Mouse (Mus musculus) ES-Bruce4 (cell line): ENCODE data around the gene Sart3.

Experiments used
- CTCF ChIP-seq: IDR thresholded peaks from one replicate; pipeline ENCODE4 v1.8.1; 2011; ENCODE audit warnings: low read depth, low read length
- POLR2A ChIP-seq: IDR thresholded peaks from one replicate; pipeline ENCODE4 v1.8.1; 2011; ENCODE audit warnings: low read length; ENCODE audit not compliant: insufficient read depth

GRCm38 (mm10) chr5:113810111-113810510, 37.8 kb upstream of the Sart3 start:
- TF ChIP-seq CTCF (no peak), POLR2A (no peak)
